Mouse (Mus musculus) thymus, adult 2 months (tissue): ENCODE data around the gene Ankrd52. TPM values are rescaled to one million over a fixed set of nuclear protein-coding genes. Genes with fewer than 3 reads are reported as not detected.

Source experiments
- DNase-seq: peaks from one replicate; pipeline ENCODE4 v3.0.0; 2021
- H3K27ac ChIP-seq: fragments of 200-500 bp; 2 replicates; pipeline ENCODE4 v1.5.1; 2012; ENCODE audit warnings: low read length, control low read depth; ENCODE audit not compliant: control insufficient read depth, insufficient read depth
- H3K27me3 ChIP-seq: fragments of 200-500 bp; 2 replicates; pipeline ENCODE4 v1.6.1; 2012; ENCODE audit warnings: mild to moderate bottlenecking, low read length, moderate library complexity, mixed read lengths; ENCODE audit not compliant: control insufficient read depth, insufficient read depth
- H3K36me3 ChIP-seq: fragments of 200-500 bp; 2 replicates; pipeline ENCODE4 v1.6.1; 2012; ENCODE audit warnings: mild to moderate bottlenecking, low read length, moderate library complexity; ENCODE audit not compliant: control insufficient read depth, insufficient read depth
- H3K4me1 ChIP-seq: fragments of 200-500 bp; replicated peaks from 2 replicates; pipeline ENCODE4 v1.6.1; 2012; ENCODE audit warnings: low read length; ENCODE audit not compliant: control insufficient read depth, insufficient read depth
- H3K4me3 ChIP-seq: fragments of 200-500 bp; 2 replicates; pipeline ENCODE4 v1.5.1; 2012; ENCODE audit warnings: mild to moderate bottlenecking, low read length, control low read depth, moderate library complexity; ENCODE audit not compliant: control insufficient read depth, insufficient read depth
- CTCF ChIP-seq: fragments of 200-500 bp; IDR thresholded peaks from 2 replicates; pipeline ENCODE4 v1.5.1; 2012; ENCODE audit warnings: mild to moderate bottlenecking, control low read depth, low read length, moderate library complexity, borderline replicate concordance; ENCODE audit not compliant: control insufficient read depth, poor library complexity, insufficient read depth; ENCODE audit errors: extremely low read depth
- POLR2A ChIP-seq: fragments of 200-500 bp; IDR thresholded peaks from 2 replicates; pipeline ENCODE4 v1.6.1; 2012; ENCODE audit warnings: mild to moderate bottlenecking, low read length, control low read depth, moderate library complexity; ENCODE audit not compliant: control insufficient read depth, poor library complexity, insufficient read depth; ENCODE audit errors: extremely low read depth
- WGBS: fragments of 180-500 bp; shearing (Covaris S2); methylation state at CpG from one replicate; pipeline ENCODE4 v1.1.7; 2018; 5-methylcytosine and 5-hydroxymethylcytosine counted together
- polyA plus RNA-seq: library from polyadenylated mRNA; depleted of rRNA; stranded (reverse); fragments of >200 nt; gene quantifications from 2 replicates; pipeline ENCODE4 v1.2.3, GENCODE M21; 2012

Ankrd52 gene
- polyA plus RNA-seq, 1 experiment: 71.0 TPM

- Histone ChIP-seq H3K36me3 (peaks cover 18% of the 10 kb centered on the region), H3K27ac (no peak overlapping the region), H3K27me3 (no peaks in the 10 kb centered on the region), H3K4me1 (0 out of 2 replicates have a peak, but pooled peaks cover 2% of the 10 kb centered on the region), H3K4me3 (no peak overlapping the region)
- DNase-seq: no peak
- TF ChIP-seq POLR2A (no peak), CTCF (no peak)
- 88% methylated on average over 11 of the region's 11 CpGs for WGBS
Measured at GRCm38 (mm10) chr10:128396017-128396673, 19.2 kb downstream of the Ankrd52 start.

GRCm38 (mm10) chr10:128396716-128397264 lies 19.9 kb downstream of the Ankrd52 start:
- no peak overlapping the region for H3K27ac ChIP-seq
- H3K4me3 ChIP-seq: no peak overlapping the region
- H3K36me3 ChIP-seq: peaks cover 14% of the 10 kb centered on the region
- H3K27me3 ChIP-seq: no peaks in the 10 kb centered on the region
- TF ChIP-seq CTCF (no peak), POLR2A (no peak)
- 94% methylated on average over 10 of the region's 10 CpGs for WGBS
- DNase-seq: no peak
- 0 out of 2 replicates have a peak, but pooled peaks cover 4% of the 10 kb centered on the region for H3K4me1 ChIP-seq

- Histone ChIP-seq H3K27ac (no peak overlapping the region), H3K36me3 (peaks cover 10% of the 10 kb centered on the region; the same call in 1 of the 2 replicates), H3K27me3 (no peaks in the 10 kb centered on the region), H3K4me1 (0 out of 2 replicates have a peak, but pooled peaks cover 4% of the 10 kb centered on the region), H3K4me3 (no peak overlapping the region)
- 92% methylated on average over 7 of the region's 7 CpGs for WGBS
- TF ChIP-seq CTCF (no peak), POLR2A (no peak)
- DNase-seq: no peak
Measured at GRCm38 (mm10) chr10:128397466-128397865, 20.6 kb downstream of the Ankrd52 start.

GRCm38 (mm10) chr10:128400338-128400737 lies 23.4 kb downstream of the Ankrd52 start:
- H3K4me3 ChIP-seq: no peak overlapping the region
- WGBS: 78% methylated on average over 5 of the region's 5 CpGs
- H3K4me1 ChIP-seq: 0 out of 2 replicates have a peak, but pooled peaks cover 4% of the 10 kb centered on the region
- no peaks in the 10 kb centered on the region for H3K36me3 ChIP-seq
- H3K27me3 ChIP-seq: no peaks in the 10 kb centered on the region
- TF ChIP-seq POLR2A: no peak
- no peak for TF ChIP-seq CTCF
- DNase-seq: no peak
- H3K27ac ChIP-seq: no peak overlapping the region

- peak within 1 kb of the TSS; percentile 12; the same call in 1 of the 2 replicates for H3K27ac ChIP-seq
- WGBS: 65% methylated on average over 2 of the region's 2 CpGs
- no peak for DNase-seq
- H3K27me3 ChIP-seq: no peaks in the 10 kb centered on the region
- H3K36me3 ChIP-seq: no peaks in the 10 kb centered on the region
- no peak within 1 kb of the TSS for H3K4me3 ChIP-seq
- TF ChIP-seq CTCF (no peak), POLR2A (no peak)
- 0 out of 2 replicates have a peak, but pooled peaks cover 4% of the 10 kb centered on the region for H3K4me1 ChIP-seq
Measured at GRCm38 (mm10) chr10:128401056-128401455, 24.1 kb downstream of the Ankrd52 start, which contains the start of gene Slc39a5. Gene Slc39a5 (minus strand): TSS chr10:128401229.

GRCm38 (mm10) chr10:128401638-128402037 lies 24.7 kb downstream of the Ankrd52 start:
- Histone ChIP-seq H3K27ac (peak overlapping the region; percentile 12; the same call in 1 of the 2 replicates), H3K4me3 (no peak overlapping the region), H3K27me3 (no peaks in the 10 kb centered on the region), H3K36me3 (no peaks in the 10 kb centered on the region), H3K4me1 (0 out of 2 replicates have a peak, but pooled peaks cover 4% of the 10 kb centered on the region)
- no peak for DNase-seq
- 84% methylated on average over 9 of the region's 9 CpGs for WGBS
- TF ChIP-seq POLR2A (no peak), CTCF (no peak)
